Mouse (Mus musculus) CH12.LX (cell line): ENCODE data around the gene Brd1.

ENCODE experiments used
- CTCF ChIP-seq, 2 experiments: IDR thresholded peaks in 1 of 2; conservative IDR thresholded peaks in 1 of 2; 2 replicates each; pipeline ENCODE4 v1.5.1; 2011 to 2012; ENCODE audit warnings: low read depth in 2 of 2, low read length in 2 of 2, improper control_type of control experiment in 1 of 2, inconsistent platforms in 1 of 2, mild to moderate bottlenecking in 1 of 2, moderate library complexity in 1 of 2
- E2F4 ChIP-seq: IDR thresholded peaks from 2 replicates; pipeline ENCODE4 v1.6.1; 2011; ENCODE audit warnings: low read depth, low read length, improper control_type of control experiment; ENCODE audit not compliant: insufficient replicate concordance
- EP300 ChIP-seq: IDR thresholded peaks from 2 replicates; pipeline ENCODE4 v1.6.1; 2011; ENCODE audit warnings: low read length, improper control_type of control experiment
- IRF4 ChIP-seq: IDR thresholded peaks from 2 replicates; pipeline ENCODE4 v1.6.1; 2014; ENCODE audit warnings: low read depth, mild to moderate bottlenecking, inconsistent platforms, low read length, improper control_type of control experiment
- JUND ChIP-seq: conservative IDR thresholded peaks from 2 replicates; pipeline ENCODE4 v1.6.1; 2011; ENCODE audit warnings: low read depth, low read length, improper control_type of control experiment
- KAT2A ChIP-seq: IDR thresholded peaks from 2 replicates; pipeline ENCODE4 v1.6.1; 2012; ENCODE audit warnings: low read length, improper control_type of control experiment, inconsistent platforms; ENCODE audit not compliant: insufficient replicate concordance
- MYC ChIP-seq: IDR thresholded peaks from 2 replicates; pipeline ENCODE4 v1.6.1; 2011; ENCODE audit warnings: low read depth, mild to moderate bottlenecking, improper control_type of control experiment, low read length
- NELFE ChIP-seq: IDR thresholded peaks from 2 replicates; pipeline ENCODE4 v1.6.1; 2011; ENCODE audit warnings: low read depth, low read length, improper control_type of control experiment
- POLR2A ChIP-seq: IDR thresholded peaks from 2 replicates; pipeline ENCODE4 v1.6.1; 2011; ENCODE audit warnings: low read depth, mild to moderate bottlenecking, improper control_type of control experiment, low read length
- POLR2AphosphoS2 ChIP-seq: IDR thresholded peaks from 2 replicates; pipeline ENCODE4 v1.6.1; 2011; ENCODE audit warnings: low read depth, low read length, improper control_type of control experiment
- RAD21 ChIP-seq: IDR thresholded peaks from 2 replicates; pipeline ENCODE4 v1.6.1; 2011; ENCODE audit warnings: low read depth, mild to moderate bottlenecking, low read length, improper control_type of control experiment, moderate library complexity
- ZKSCAN1 ChIP-seq: IDR thresholded peaks from 2 replicates; pipeline ENCODE4 v1.6.1; 2012; ENCODE audit warnings: low read depth, inconsistent platforms, low read length, improper control_type of control experiment, borderline replicate concordance
- ZNF384 ChIP-seq: IDR thresholded peaks from 2 replicates; pipeline ENCODE4 v1.6.1; 2012; ENCODE audit warnings: low read depth, low read length, improper control_type of control experiment, inconsistent platforms

DNA sequence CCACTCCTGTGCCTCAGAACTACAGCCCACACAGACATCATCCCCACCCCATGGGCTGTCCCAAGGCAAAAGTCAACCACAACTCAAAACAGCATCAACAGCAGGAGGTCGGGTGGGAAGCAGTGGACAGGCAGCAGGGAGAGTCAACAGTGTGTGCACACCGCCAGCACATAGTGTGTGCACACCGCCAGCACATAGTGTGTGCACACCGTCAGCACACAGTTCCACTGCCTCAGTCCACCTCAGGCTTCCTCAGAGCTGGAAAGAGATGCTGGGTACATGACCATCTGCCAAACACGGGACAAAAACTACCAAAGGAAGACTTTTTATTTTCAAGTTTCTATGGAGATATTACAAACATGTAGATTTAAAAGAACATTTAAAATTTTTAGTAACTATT is 47.3 kb downstream of the Brd1 start:
- TF ChIP-seq CTCF (conservative IDR thresholded peaks at IDR 0.05 in 1 of 2, IDR thresholded peaks at IDR 0.05 in 1 of 2; ENCODE audit: low read depth in 2 of 2, low read length in 2 of 2) (no peak), NELFE (no peak), POLR2A (no peak), KAT2A (no peak), POLR2AphosphoS2 (no peak), EP300 (no peak), RAD21 (no peak), JUND (no peak), ZKSCAN1 (peak; percentile 25; the same call in 1 of the 2 replicates), E2F4 (no peak), IRF4 (no peak), MYC (no peak), ZNF384 (no peak)
